Mouse (Mus musculus) heart, adult 18-20 months (tissue): ENCODE results near the gene Cpvl. TPM values are rescaled to one million over a fixed set of nuclear protein-coding genes. Genes with fewer than 3 reads are reported as not detected.

ENCODE experiments used
- DNase-seq, 2 experiments: peaks; one replicate each; pipeline ENCODE4 v3.0.0; 2021 to 2022; ENCODE audit warnings: mixed read lengths in 1 of 2
- long read RNA-seq, 2 experiments: library from polyadenylated mRNA; stranded (forward); transcript quantifications; one replicate each; pipeline ENCODE4 v2.0.0; 2021
- total RNA-seq, 2 experiments: library from RNA; stranded (reverse); gene quantifications; 2 replicates each; pipeline ENCODE4 v1.2.3; 2021

Gene Cpvl
- not detected for total RNA-seq
- long read RNA-seq, experiment 1: 0 reads
- long read RNA-seq, experiment 2: 0 reads

DNA sequence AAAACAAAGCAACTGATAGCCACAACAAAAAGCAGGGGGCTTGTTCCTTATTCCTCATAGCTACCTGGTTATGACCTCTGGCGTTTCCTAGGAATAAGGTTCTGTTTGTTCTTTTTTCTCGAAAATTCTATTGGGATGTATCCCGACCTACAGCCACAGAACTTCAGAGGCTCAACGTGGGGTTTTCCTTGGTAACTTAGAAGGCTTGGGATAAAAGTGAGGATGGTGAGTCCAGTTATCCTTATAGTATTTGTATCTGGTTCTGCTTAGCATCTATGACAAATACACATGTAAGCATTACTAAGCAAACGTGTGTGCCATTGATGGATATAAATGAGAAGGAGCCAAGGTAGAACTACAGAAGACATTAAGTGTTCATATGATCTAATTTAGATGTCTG is at the start of gene Cpvl:
Gene Cpvl, minus strand, starts transcription at position 101 of the 400 bp plus-strand sequence.
- DNase-seq: no peak

GRCm38 (mm10) chr6:54023846-54024245 is 45.4 kb upstream of the Cpvl start:
- no peak for DNase-seq

DNA sequence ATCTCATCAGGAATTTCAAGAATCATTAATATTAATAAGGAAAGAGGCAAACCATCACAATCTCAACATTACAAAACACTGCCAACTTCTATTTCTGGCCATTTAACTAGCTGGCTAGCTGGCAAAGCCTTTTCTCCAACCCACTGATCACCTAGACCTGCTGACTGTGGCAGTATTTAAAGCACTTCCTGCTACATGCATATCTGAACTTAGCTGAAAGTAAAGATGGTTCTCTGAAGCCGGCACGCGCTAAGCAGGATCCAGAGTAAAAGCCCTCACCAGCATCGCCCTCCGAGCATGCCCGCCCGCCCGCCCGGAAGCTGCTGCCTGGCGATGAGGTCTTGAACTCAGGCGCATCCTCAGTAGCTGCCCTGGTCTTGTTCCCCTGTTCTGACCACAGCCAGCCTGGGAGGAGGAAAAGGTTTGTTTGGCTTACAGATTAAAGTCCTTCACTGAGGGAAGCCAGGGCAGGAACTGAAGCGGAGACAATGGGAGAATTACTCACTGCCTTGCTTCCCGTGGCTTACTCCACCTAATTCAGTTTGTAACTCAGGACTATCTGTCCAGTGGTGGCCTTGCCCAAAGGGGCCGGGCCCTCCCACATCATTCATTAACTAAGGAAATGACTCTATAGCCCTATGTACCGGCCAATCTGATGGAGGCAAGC is 42.8 kb upstream of the Cpvl start:
- DNase-seq: peak; percentile 39 to 68

GRCm38 (mm10) chr6:54018861-54019260 is 40.4 kb upstream of the Cpvl start:
- peak in 1 of 2 experiments; percentile 18 for DNase-seq

- DNase-seq: no peak
Measured at GRCm38 (mm10) chr6:54018038-54018437, 39.6 kb upstream of the Cpvl start.

DNA sequence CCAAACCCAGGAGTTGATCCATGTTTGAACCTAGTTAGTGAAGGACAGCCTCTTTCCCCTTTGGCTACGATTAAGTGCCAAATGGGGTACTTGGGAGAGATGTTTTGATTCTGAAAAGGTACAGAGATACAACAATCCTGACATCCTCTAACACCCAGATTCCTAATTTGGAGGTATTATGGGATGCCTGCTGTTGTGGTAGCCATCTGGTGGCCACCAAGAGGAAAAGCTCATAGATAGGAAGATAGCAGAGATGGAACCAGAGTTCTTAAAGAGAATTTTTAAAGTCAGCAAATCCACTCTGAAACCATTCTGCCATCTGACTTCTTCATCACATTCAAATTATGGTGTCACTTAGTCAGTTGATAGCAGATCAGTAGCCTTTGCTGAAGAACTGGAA is 33.7 kb upstream of the Cpvl start:
- DNase-seq: no peak

- DNase-seq: no peak
Measured at GRCm38 (mm10) chr6:54010362-54010761, 31.9 kb upstream of the Cpvl start.

- no peak for DNase-seq
Measured at GRCm38 (mm10) chr6:54009293-54009692, 30.8 kb upstream of the Cpvl start.

DNA sequence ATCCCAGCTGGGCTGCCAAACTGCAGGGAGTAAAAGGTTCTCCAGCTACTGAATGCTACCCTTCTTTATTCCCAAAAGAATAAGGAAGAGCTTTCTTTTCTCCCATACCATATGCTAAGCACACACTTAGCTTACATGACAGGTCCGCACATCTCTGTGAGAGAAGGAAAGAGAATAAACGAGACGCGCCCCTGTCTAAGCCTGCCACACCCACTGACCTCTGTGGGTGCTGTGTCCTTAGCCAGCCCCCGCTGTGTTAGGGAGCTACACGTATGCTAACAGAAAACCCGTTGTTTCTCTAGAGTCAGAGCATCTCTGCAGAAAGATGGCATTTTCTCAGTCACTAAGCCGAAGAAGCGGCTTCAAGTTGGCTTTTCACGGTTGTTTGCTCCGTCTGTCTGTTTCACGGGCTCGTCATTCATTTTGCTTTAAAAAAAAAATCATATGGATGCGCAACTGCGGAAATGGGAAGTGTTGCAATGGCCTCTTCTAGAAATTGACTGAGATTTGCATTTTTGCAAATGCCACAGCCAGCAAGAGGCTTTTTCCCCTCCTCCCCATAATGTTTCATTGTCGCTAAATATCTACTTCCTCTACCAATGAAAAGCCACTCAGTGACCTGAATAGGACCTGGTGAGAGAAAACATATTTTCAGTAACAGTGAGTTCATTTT is 30.1 kb upstream of the Cpvl start:
- DNase-seq: no peak

- DNase-seq: no peak
Measured at GRCm38 (mm10) chr6:54005302-54005701, 26.8 kb upstream of the Cpvl start.

DNA sequence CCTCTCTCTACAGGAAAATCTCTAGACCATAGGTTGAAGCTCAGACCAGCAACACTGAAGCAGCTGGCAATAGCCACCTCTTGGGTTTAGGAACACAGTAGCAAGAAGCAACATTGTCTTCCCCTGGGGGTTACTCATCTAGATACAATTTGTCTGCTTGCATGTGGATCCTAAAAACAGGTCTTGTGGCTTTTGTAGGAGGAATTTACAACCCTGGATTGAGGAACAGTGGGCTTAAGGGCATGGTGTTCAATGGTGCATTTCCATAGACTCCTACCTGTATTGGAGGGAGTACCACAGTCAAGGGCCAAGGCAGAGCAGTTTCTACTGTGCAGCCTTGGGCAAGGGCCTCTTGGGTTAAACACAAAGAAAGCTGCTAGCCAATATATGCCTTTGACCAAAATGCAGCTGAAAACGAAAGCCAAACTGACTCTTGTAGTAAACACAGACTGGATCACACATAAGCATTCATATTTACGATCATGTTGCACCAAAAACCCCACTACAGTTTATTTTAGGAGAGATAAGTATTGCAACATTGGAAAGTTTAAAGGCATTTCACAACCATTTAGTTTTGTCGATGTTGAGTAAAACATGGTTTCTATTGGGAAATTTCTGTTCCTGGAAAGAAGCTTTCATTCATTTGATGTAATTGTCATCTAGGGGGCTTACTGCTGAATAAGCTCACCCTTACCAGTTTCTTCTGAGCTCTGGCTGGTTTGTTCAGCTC is 17.9 kb upstream of the Cpvl start:
- DNase-seq: no peak

GRCm38 (mm10) chr6:53995519-53995918 is 17.0 kb upstream of the Cpvl start:
- peak in 1 of 2 experiments; percentile 18 for DNase-seq

DNA sequence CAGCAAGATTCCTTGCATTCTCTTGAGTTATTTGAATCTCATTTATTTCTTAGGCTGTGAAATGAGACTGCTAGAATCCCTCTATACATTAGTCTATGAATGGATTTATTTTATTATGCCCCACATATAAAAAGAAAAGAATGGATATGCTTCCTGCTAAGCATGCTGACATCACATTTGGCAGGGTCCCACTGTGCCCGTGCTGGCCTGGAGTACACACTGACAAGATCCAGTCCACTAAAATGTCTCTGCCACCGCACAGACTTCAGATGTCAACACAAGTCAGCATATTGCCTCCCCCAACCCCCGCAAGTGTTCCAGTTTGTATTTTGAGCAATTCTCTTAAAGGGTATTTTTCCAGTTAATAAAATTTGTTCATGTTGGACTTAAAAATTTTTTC is 13.9 kb upstream of the Cpvl start:
- no peak for DNase-seq

GRCm38 (mm10) chr6:53987235-53987634 is 8.8 kb upstream of the Cpvl start:
- DNase-seq: no peak

GRCm38 (mm10) chr6:53986273-53986985 is 8.0 kb upstream of the Cpvl start:
- peak in 1 of 2 experiments; percentile 15 for DNase-seq

DNA sequence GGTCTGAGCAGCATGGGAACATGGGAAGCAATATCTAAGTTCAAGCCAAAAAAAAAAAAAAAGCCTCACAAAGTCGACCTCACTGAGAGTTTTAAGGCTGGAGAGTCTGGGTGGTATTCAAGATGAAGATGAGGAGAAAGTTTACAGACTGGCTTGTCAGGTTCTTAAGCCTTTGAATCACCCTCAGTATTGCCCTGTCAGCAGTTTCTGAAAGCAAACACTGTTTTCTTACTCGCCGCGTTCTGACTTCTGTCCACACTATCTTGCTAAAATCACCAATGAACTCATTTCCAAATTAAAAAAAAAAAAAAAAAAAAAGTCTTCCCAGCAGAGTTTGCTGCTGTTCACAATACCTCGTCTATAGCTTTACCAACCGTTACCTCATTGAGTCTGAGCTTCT is 5.3 kb upstream of the Cpvl start:
- DNase-seq: no peak

GRCm38 (mm10) chr6:53982612-53983011 is 4.1 kb upstream of the Cpvl start:
- no peak for DNase-seq

- no peak for DNase-seq
Measured at GRCm38 (mm10) chr6:53982047-53982600, 3.7 kb upstream of the Cpvl start.

- DNase-seq: no peak
Measured at GRCm38 (mm10) chr6:53980817-53981480, 2.5 kb upstream of the Cpvl start.

DNA sequence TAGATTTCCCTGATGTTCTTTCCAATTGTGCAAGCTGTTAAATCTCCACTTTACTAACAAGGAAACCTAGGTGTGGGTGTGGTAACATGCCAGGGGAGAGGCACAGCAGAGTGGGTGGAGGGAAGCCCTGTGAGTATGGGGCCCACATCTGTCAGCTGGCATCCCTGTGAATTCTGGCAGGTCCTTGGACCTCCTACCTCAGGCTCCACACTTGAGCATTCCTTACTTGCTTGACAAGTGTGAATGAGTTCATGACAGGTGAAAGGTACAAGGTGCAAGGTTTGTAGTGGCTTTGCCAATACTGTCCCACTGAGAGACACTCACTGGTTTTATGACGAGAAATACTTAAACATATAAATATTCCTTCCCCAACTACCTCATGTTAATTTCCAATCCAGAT is 4.4 kb downstream of the Cpvl start:
- no peak for DNase-seq

GRCm38 (mm10) chr6:53973468-53973867 is 5.0 kb downstream of the Cpvl start:
- no peak for DNase-seq
